Mouse (Mus musculus) hindbrain, embryonic 10.5 days (tissue): ENCODE results near the gene Rad21l. TPM values are rescaled to one million over a fixed set of nuclear protein-coding genes. Genes with fewer than 3 reads are reported as not detected.
"Not testable (repeated sequence)": the region's sequence is repeated elsewhere in the genome, so short reads cannot be mapped to it uniquely, and the experiment has no call there.

Source experiments
- DNase-seq: peaks from one replicate; pipeline ENCODE4 v3.0.0-alpha.2; 2017; ENCODE audit warnings: low spot score
- H3K27ac ChIP-seq: fragments of 300-500 bp; sonication (generic); 2 replicates; pipeline ENCODE4 v1.5.1; 2016; ENCODE audit warnings: mild to moderate bottlenecking, moderate library complexity
- H3K27me3 ChIP-seq: fragments of 300-500 bp; sonication (generic); 2 replicates; pipeline ENCODE4 v1.6.1; 2016; ENCODE audit warnings: mild to moderate bottlenecking; ENCODE audit not compliant: poor library complexity, insufficient read depth, severe bottlenecking
- H3K36me3 ChIP-seq: fragments of 300-500 bp; sonication (generic); 2 replicates; pipeline ENCODE4 v1.6.1; 2016; ENCODE audit warnings: mild to moderate bottlenecking, moderate library complexity
- H3K4me1 ChIP-seq: fragments of 300-500 bp; sonication (generic); replicated peaks from 2 replicates; pipeline ENCODE4 v1.6.1; 2016; ENCODE audit warnings: mild to moderate bottlenecking
- H3K4me3 ChIP-seq: fragments of 300-500 bp; sonication (generic); 2 replicates; pipeline ENCODE4 v1.5.1; 2016; ENCODE audit warnings: mild to moderate bottlenecking, moderate library complexity
- H3K9me3 ChIP-seq: fragments of 300-500 bp; sonication (generic); 2 replicates; pipeline ENCODE4 v1.6.1; 2016; ENCODE audit warnings: mild to moderate bottlenecking, moderate library complexity
- WGBS: fragments of 180-500 bp; shearing (Covaris S2); methylation state at CpG from one replicate; pipeline ENCODE4 v1.1.7; 2016; 5-methylcytosine and 5-hydroxymethylcytosine counted together
- polyA plus RNA-seq: library from polyadenylated mRNA; unstranded; fragments of >200 nt; fragmentation: Nextera tagmentation; extraction: Ambion mirVana; gene quantifications from 2 replicates; pipeline ENCODE4 v1.2.1, GENCODE M21; 2016

The Rad21l gene
- polyA plus RNA-seq, 1 experiment from 2014 or later: not detected

GRCm38 (mm10) chr2:151616551-151617329, 51.6 kb downstream of the Rad21l start:
- no peaks in the 10 kb centered on the region for H3K36me3 ChIP-seq
- no peak for DNase-seq
- H3K4me3 ChIP-seq: no peak overlapping the region
- H3K9me3 ChIP-seq: no peaks in the 10 kb centered on the region
- H3K27ac ChIP-seq: no peak overlapping the region
- no peaks in the 10 kb centered on the region for H3K27me3 ChIP-seq
- peaks cover 12% of the 10 kb centered on the region for H3K4me1 ChIP-seq
- 80% methylated on average over 6 of the region's 6 CpGs for WGBS

DNA sequence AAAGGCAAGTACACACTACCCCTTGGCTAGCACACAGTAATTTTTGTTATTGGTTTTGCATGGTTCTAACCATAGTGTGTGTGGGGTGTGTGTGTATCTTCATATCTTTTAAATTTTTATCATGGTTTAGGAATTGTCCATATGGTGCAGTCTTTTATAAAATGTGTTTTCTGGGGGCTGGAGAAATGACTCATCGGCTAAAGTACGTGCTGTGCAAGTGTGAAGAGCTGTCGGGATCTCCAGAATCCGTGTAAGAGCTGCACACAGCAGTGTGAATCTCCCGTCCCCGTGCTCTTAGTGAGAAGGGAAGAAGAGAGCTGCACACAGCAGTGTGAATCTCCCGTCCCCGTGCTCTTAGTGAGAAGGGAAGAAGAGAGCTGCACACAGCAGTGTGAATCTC, 52.6 kb downstream of the Rad21l start:
- peaks cover 12% of the 10 kb centered on the region for H3K4me1 ChIP-seq
- H3K36me3 ChIP-seq, H3K27ac ChIP-seq, H3K27me3 ChIP-seq, DNase-seq, H3K9me3 ChIP-seq, H3K4me3 ChIP-seq: not testable (repeated sequence)
- 89% methylated on average over 7 of the region's 8 CpGs for WGBS

DNA sequence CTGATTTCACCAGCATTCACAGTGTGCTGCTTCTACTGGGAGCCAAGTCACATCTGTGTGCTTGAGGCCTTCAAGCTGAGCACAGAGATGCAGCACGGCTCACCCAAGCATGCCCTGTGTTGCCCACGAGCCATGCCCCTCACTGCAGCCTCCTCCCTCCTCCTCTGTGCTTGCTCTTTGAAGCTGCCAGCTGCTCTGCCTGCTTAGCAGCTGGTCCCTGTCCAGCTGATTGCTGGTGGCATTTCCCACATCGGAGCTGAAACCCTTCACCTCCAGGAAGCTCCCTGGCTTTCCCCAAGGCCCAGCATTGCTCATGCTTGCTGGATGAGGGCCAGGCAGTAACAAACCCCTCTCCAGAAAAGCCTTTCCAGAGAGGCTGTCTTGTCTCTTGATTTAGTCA, 58.4 kb downstream of the Rad21l start:
- no peaks in the 10 kb centered on the region for H3K9me3 ChIP-seq
- H3K4me3 ChIP-seq: no peak overlapping the region
- no peaks in the 10 kb centered on the region for H3K36me3 ChIP-seq
- H3K4me1 ChIP-seq: peaks cover 18% of the 10 kb centered on the region
- WGBS: 61% methylated on average over 3 of the region's 3 CpGs
- H3K27ac ChIP-seq: no peak overlapping the region; the same call in 1 of the 2 replicates
- DNase-seq: no peak
- no peaks in the 10 kb centered on the region for H3K27me3 ChIP-seq

- Histone ChIP-seq H3K36me3 (no peaks in the 10 kb centered on the region), H3K9me3 (no peaks in the 10 kb centered on the region), H3K27me3 (no peaks in the 10 kb centered on the region), H3K4me3 (no peak overlapping the region), H3K4me1 (peaks cover 33% of the 10 kb centered on the region), H3K27ac (no peak overlapping the region)
- WGBS: 100% methylated on average over 1 of the region's 1 CpGs
- no peak for DNase-seq
Observed at GRCm38 (mm10) chr2:151608435-151608834, 59.9 kb downstream of the Rad21l start.

DNA sequence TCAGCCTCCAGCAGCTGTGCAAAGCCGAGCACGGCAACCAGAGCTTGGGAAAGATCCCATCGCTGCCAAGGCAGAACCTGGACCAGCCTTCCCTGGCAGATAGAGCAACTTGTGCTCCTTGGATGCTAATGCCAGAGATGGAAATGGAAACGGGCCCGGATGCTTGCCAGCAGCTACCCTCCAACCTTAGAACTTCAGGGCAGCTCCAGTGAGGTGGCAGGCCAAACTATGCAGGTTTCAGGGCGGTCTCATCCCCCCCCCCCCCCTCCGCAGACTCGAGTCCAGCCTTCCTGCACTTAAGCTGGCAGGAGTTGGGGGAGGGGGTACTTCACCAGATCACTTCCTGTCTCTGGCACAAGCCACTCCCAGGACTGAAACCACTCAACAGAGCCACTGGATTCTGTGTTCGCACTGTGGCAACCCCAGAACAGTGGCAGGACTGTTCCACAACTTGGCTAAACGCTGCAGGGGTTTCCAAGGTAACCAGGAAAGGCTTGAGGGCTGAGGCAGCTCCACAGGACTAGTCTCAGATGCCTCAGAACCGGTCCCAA, 62.8 kb downstream of the Rad21l start:
- DNase-seq: peak; percentile 25
- no peak overlapping the region for H3K4me3 ChIP-seq
- 53% methylated on average over 11 of the region's 11 CpGs for WGBS
- peaks cover 54% of the 10 kb centered on the region for H3K4me1 ChIP-seq
- no peaks in the 10 kb centered on the region for H3K9me3 ChIP-seq
- H3K27me3 ChIP-seq: no peaks in the 10 kb centered on the region
- H3K36me3 ChIP-seq: no peaks in the 10 kb centered on the region
- peak overlapping the region; percentile 53; the same call in 1 of the 2 replicates for H3K27ac ChIP-seq

- peak; percentile 68 for DNase-seq
- WGBS: 12% methylated on average over 4 of the region's 4 CpGs
- H3K27me3 ChIP-seq: no peaks in the 10 kb centered on the region
- no peaks in the 10 kb centered on the region for H3K36me3 ChIP-seq
- H3K4me3 ChIP-seq: no peak overlapping the region
- H3K27ac ChIP-seq: peak overlapping the region; percentile 81
- H3K4me1 ChIP-seq: peaks cover 53% of the 10 kb centered on the region
- no peaks in the 10 kb centered on the region for H3K9me3 ChIP-seq
Observed at GRCm38 (mm10) chr2:151603630-151604029, 64.7 kb downstream of the Rad21l start.

- Histone ChIP-seq H3K4me1 (peaks cover 53% of the 10 kb centered on the region), H3K4me3 (no peak overlapping the region), H3K27me3 (no peaks in the 10 kb centered on the region), H3K27ac (peak overlapping the region; percentile 81), H3K36me3 (no peaks in the 10 kb centered on the region), H3K9me3 (no peaks in the 10 kb centered on the region)
- DNase-seq: no peak
- 92% methylated on average over 4 of the region's 4 CpGs for WGBS
Observed at GRCm38 (mm10) chr2:151602106-151602505, 66.2 kb downstream of the Rad21l start.

DNA sequence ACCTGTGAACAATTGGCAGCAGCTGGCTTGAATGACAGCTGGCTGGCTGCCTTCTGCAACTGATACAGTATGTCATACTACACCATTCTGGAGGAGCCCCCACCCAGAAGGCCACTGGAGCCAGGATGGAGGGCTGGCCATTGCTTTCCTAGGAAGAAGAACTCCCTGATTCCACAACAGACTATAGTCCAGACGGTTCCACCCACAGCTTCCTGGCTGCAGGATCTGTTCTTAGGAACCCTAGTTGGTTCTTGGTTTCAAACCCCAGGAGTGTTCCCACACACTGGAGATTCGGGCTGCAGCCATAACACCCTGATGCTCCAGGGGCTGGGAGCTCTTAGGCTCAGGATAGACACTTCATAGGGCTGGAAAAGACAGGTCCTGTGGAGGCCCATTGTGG, 70.3 kb downstream of the Rad21l start:
- DNase-seq: no peak
- Histone ChIP-seq H3K4me1 (peaks cover 23% of the 10 kb centered on the region), H3K36me3 (no peaks in the 10 kb centered on the region), H3K9me3 (no peaks in the 10 kb centered on the region), H3K27ac (no peak overlapping the region), H3K4me3 (no peak overlapping the region), H3K27me3 (peaks cover 4% of the 10 kb centered on the region; the same call in 1 of the 2 replicates)
- WGBS: 74% methylated on average over 2 of the region's 2 CpGs

Other genes starting within 250 kb of the Rad21l start
- not detected in 2 replicates for gene 4921509C19Rik, start 192.4 kb downstream of the Rad21l start, polyA plus RNA-seq
- gene Nsfl1c, start 174.4 kb downstream of the Rad21l start, polyA plus RNA-seq: 271 and 284 TPM in 2 replicates
- 600 and 645 TPM in 2 replicates for gene Fkbp1a, start 126.0 kb downstream of the Rad21l start, polyA plus RNA-seq
- 0.67 and 0.97 TPM in 2 replicates for gene Sdcbp2, start 95.9 kb downstream of the Rad21l start, polyA plus RNA-seq
- gene Snph, start 35.9 kb downstream of the Rad21l start, polyA plus RNA-seq: 1.0 and 2.6 TPM in 2 replicates
- gene Tmem74b, start 33.5 kb upstream of the Rad21l start, polyA plus RNA-seq: 3.2 and 4.5 TPM in 2 replicates
- gene Psmf1, start 75.7 kb upstream of the Rad21l start, polyA plus RNA-seq: 51.0 and 53.2 TPM in 2 replicates
- 0.77 and 1.3 TPM in 2 replicates for gene Rspo4, start 174.4 kb upstream of the Rad21l start, polyA plus RNA-seq
- 0.22 and 0.31 TPM in 2 replicates for gene Angpt4, start 242.7 kb upstream of the Rad21l start, polyA plus RNA-seq